Mouse (Mus musculus): ENCODE data around the gene B3gnt9. TPM values are rescaled to one million over a fixed set of nuclear protein-coding genes. Genes with fewer than 3 reads are reported as not detected.

B3gnt9 gene
- polyA plus RNA-seq, 1 experiment: 6.2 TPM

GRCm38 (mm10) chr8:105266775-105267174 lies 11.8 kb upstream of the B3gnt9 start:
- no peak overlapping the region for H3K4me2 ChIP-seq (ENCODE audit: low read depth)
- peaks cover 4% of the 10 kb centered on the region for H3K79me2 ChIP-seq (ENCODE audit: control insufficient read depth, insufficient read depth)
- no peak for TF ChIP-seq TCF3 (IDR thresholded peaks at IDR 0.05; ENCODE audit: insufficient read length, low read depth)
- TF ChIP-seq SRF (IDR thresholded peaks at IDR 0.05; ENCODE audit: control insufficient read depth, insufficient read length, low read depth): no peak
- no peak for TF ChIP-seq CEBPB (IDR thresholded peaks at IDR 0.05; ENCODE audit: insufficient read depth, poor library complexity, severe bottlenecking)
- no peak for TF ChIP-seq REST (IDR thresholded peaks at IDR 0.05; ENCODE audit: insufficient read depth, insufficient read length)
- TF ChIP-seq POLR2AphosphoS2 (IDR thresholded peaks at IDR 0.05; ENCODE audit: insufficient read length, low read depth): no peak
- TF ChIP-seq USF1 (IDR thresholded peaks at IDR 0.05; ENCODE audit: low read depth): no peak
- no peak for TF ChIP-seq MYOD1 (IDR thresholded peaks at IDR 0.05; ENCODE audit: control insufficient read depth in 1 of 3, insufficient read length in 2 of 3, low read depth in 2 of 3)
- no peak for TF ChIP-seq MAX (IDR thresholded peaks at IDR 0.05; ENCODE audit: low read depth)
- no peak for TF ChIP-seq TCF12 (IDR thresholded peaks at IDR 0.05; ENCODE audit: insufficient read depth, poor library complexity, severe bottlenecking)
- no peaks in the 10 kb centered on the region for H3K36me3 ChIP-seq (ENCODE audit: control insufficient read depth, insufficient read depth)
- no peak overlapping the region for H3ac ChIP-seq (ENCODE audit: control insufficient read depth, insufficient read length)
- H3K4me3 ChIP-seq: no peak overlapping the region
- no peaks in the 10 kb centered on the region for H3K27me3 ChIP-seq (ENCODE audit: control insufficient read depth, insufficient read depth, insufficient read length)

GRCm38 (mm10) chr8:105265128-105265527 lies 10.2 kb upstream of the B3gnt9 start:
- H3K27me3 ChIP-seq (ENCODE audit: control insufficient read depth, insufficient read depth, insufficient read length): no peaks in the 10 kb centered on the region
- H3K4me2 ChIP-seq (ENCODE audit: low read depth): peak overlapping the region; percentile 72
- peaks cover 4% of the 10 kb centered on the region for H3K79me2 ChIP-seq (ENCODE audit: control insufficient read depth, insufficient read depth)
- H3ac ChIP-seq (ENCODE audit: control insufficient read depth, insufficient read length): peak overlapping the region; percentile 19
- peak overlapping the region; percentile 62 for H3K4me3 ChIP-seq
- no peaks in the 10 kb centered on the region for H3K36me3 ChIP-seq (ENCODE audit: control insufficient read depth, insufficient read depth)
- TF ChIP-seq MYOD1 (IDR thresholded peaks at IDR 0.05; ENCODE audit: control insufficient read depth in 1 of 3, insufficient read length in 2 of 3, low read depth in 2 of 3): no peak
- no peak for TF ChIP-seq MYOG (IDR thresholded peaks at IDR 0.05; ENCODE audit: control insufficient read depth in 1 of 3, insufficient read depth in 1 of 3, insufficient read length in 2 of 3, low read depth in 2 of 3)
- TF ChIP-seq REST (IDR thresholded peaks at IDR 0.05; ENCODE audit: insufficient read depth, insufficient read length): no peak
- no peak for TF ChIP-seq SRF (IDR thresholded peaks at IDR 0.05; ENCODE audit: control insufficient read depth, insufficient read length, low read depth)
- peak; percentile 24 for TF ChIP-seq POLR2A (IDR thresholded peaks at IDR 0.05; ENCODE audit: insufficient read length, low read depth)

GRCm38 (mm10) chr8:105264024-105264982 lies 9.3 kb upstream of the B3gnt9 start, which contains the start of the genes Tradd and Fbxl8:
Gene Tradd (minus strand): TSS chr8:105264609.
Gene Fbxl8 (plus strand): TSS chr8:105264648.
- TF ChIP-seq CEBPB (IDR thresholded peaks at IDR 0.05; ENCODE audit: insufficient read depth, poor library complexity, severe bottlenecking) (no peak), E2F4 (IDR thresholded peaks at IDR 0.05; ENCODE audit: insufficient read depth) (no peak), MYOG (IDR thresholded peaks at IDR 0.05; ENCODE audit: control insufficient read depth in 1 of 3, insufficient read depth in 1 of 3, insufficient read length in 2 of 3, low read depth in 2 of 3) (peak in 1 of 3 experiments; percentile 1), POLR2A (IDR thresholded peaks at IDR 0.05; ENCODE audit: insufficient read length, low read depth) (peak; percentile 86), SRF (IDR thresholded peaks at IDR 0.05; ENCODE audit: control insufficient read depth, insufficient read length, low read depth) (no peak), MAX (IDR thresholded peaks at IDR 0.05; ENCODE audit: low read depth) (no peak), POLR2AphosphoS2 (IDR thresholded peaks at IDR 0.05; ENCODE audit: insufficient read length, low read depth) (peak; percentile 81), USF1 (IDR thresholded peaks at IDR 0.05; ENCODE audit: low read depth) (no peak), MYOD1 (IDR thresholded peaks at IDR 0.05; ENCODE audit: control insufficient read depth in 1 of 3, insufficient read length in 2 of 3, low read depth in 2 of 3) (peak in 1 of 3 experiments; percentile 19), REST (IDR thresholded peaks at IDR 0.05; ENCODE audit: insufficient read depth, insufficient read length) (no peak), TCF3 (IDR thresholded peaks at IDR 0.05; ENCODE audit: insufficient read length, low read depth) (no peak), TCF12 (IDR thresholded peaks at IDR 0.05; ENCODE audit: insufficient read depth, poor library complexity, severe bottlenecking) (no peak)
- Histone ChIP-seq H3K4me3 (peak within 1 kb of the TSS; percentile 62), H3ac (ENCODE audit: control insufficient read depth, insufficient read length) (peak within 1 kb of the TSS; percentile 19), H3K79me2 (ENCODE audit: control insufficient read depth, insufficient read depth) (peaks cover 4% of the 10 kb centered on the region), H3K4me2 (ENCODE audit: low read depth) (peak within 1 kb of the TSS; percentile 72), H3K36me3 (ENCODE audit: control insufficient read depth, insufficient read depth) (no peaks in the 10 kb centered on the region), H3K27me3 (ENCODE audit: control insufficient read depth, insufficient read depth, insufficient read length) (no peaks in the 10 kb centered on the region)

- H3ac ChIP-seq (ENCODE audit: control insufficient read depth, insufficient read length): no peak overlapping the region
- H3K27me3 ChIP-seq (ENCODE audit: control insufficient read depth, insufficient read depth, insufficient read length): no peaks in the 10 kb centered on the region
- H3K79me2 ChIP-seq (ENCODE audit: control insufficient read depth, insufficient read depth): peaks cover 4% of the 10 kb centered on the region
- peak overlapping the region; percentile 62 for H3K4me3 ChIP-seq
- no peaks in the 10 kb centered on the region for H3K36me3 ChIP-seq (ENCODE audit: control insufficient read depth, insufficient read depth)
- TF ChIP-seq REST (IDR thresholded peaks at IDR 0.05; ENCODE audit: insufficient read depth, insufficient read length) (no peak), CEBPB (IDR thresholded peaks at IDR 0.05; ENCODE audit: insufficient read depth, poor library complexity, severe bottlenecking) (no peak), USF1 (IDR thresholded peaks at IDR 0.05; ENCODE audit: low read depth) (no peak), TCF3 (IDR thresholded peaks at IDR 0.05; ENCODE audit: insufficient read length, low read depth) (no peak), E2F4 (IDR thresholded peaks at IDR 0.05; ENCODE audit: insufficient read depth) (no peak), MYOG (IDR thresholded peaks at IDR 0.05; ENCODE audit: control insufficient read depth in 1 of 3, insufficient read depth in 1 of 3, insufficient read length in 2 of 3, low read depth in 2 of 3) (no peak), TCF12 (IDR thresholded peaks at IDR 0.05; ENCODE audit: insufficient read depth, poor library complexity, severe bottlenecking) (no peak), MYOD1 (IDR thresholded peaks at IDR 0.05; ENCODE audit: control insufficient read depth in 1 of 3, insufficient read length in 2 of 3, low read depth in 2 of 3) (no peak), SRF (IDR thresholded peaks at IDR 0.05; ENCODE audit: control insufficient read depth, insufficient read length, low read depth) (no peak)
- H3K4me2 ChIP-seq (ENCODE audit: low read depth): peak overlapping the region; percentile 72
Observed at GRCm38 (mm10) chr8:105263244-105263912, 8.4 kb upstream of the B3gnt9 start.

Measured in myocyte (in vitro differentiated cells).